ENCODE assay signal across 8 mouse cellular contexts in genomic region chr2:172440640-172441005, GRCm38 (mm10). TPM values are rescaled to one million over a fixed set of nuclear protein-coding genes. Genes with fewer than 3 reads are reported as not detected.
DNase-seq lines count a peak whose midpoint lies in the region; ATAC-seq and TF ChIP-seq lines count a peak whose summit lies in the region.

No protein-coding gene starts in this region.

- TF ChIP-seq CTCF in lung, embryonic 14.5 days (IDR thresholded peaks at IDR 0.05; ENCODE audit: low read depth), result no peak
- TF ChIP-seq CTCF in intestine, postnatal 0 days (IDR thresholded peaks at IDR 0.05; ENCODE audit: low read depth), result no peak

- DNase-seq in lung, embryonic 14.5 days, result no peak
- DNase-seq in lung, adult 18-20 months, result no peak
- DNase-seq in embryonic facial prominence, embryonic 14.5 days (ENCODE audit: low spot score), result no peak
- no peak for DNase-seq in left cerebral cortex, adult 11 months (ENCODE audit: low spot score)
- DNase-seq in gastrocnemius, postnatal 10 days, result no peak
- no peak for DNase-seq in left cerebral cortex, postnatal 10 days (ENCODE audit: extremely low spot score in 1 of 2, low spot score in 2 of 2)

- H3K9ac ChIP-seq in lung, embryonic 14.5 days, result peak overlapping the region; percentile 55
- H3K9ac ChIP-seq in embryonic facial prominence, embryonic 14.5 days (ENCODE audit: low read depth, low read length), result peak overlapping the region; percentile 76
- peak overlapping the region; percentile 81 for H3K9ac ChIP-seq in intestine, postnatal 0 days (ENCODE audit: low read depth, low read length)
- peak overlapping the region; percentile 51 for H3K9ac ChIP-seq in neural tube, embryonic 14.5 days (replicated peaks; ENCODE audit: low read depth, low read length)

- peaks cover 9% of the 10 kb centered on the region; the same call in 1 of the 2 replicates for H3K36me3 ChIP-seq in lung, embryonic 14.5 days (ENCODE audit: insufficient read depth)
- H3K36me3 ChIP-seq in embryonic facial prominence, embryonic 14.5 days (ENCODE audit: control insufficient read depth, insufficient read depth, low read length), result peaks cover 7% of the 10 kb centered on the region; the same call in 1 of the 2 replicates
- H3K36me3 ChIP-seq in intestine, postnatal 0 days (ENCODE audit: control insufficient read depth, insufficient read depth), result peaks cover 13% of the 10 kb centered on the region
- H3K36me3 ChIP-seq in neural tube, embryonic 14.5 days (ENCODE audit: control insufficient read depth, insufficient read depth, low read length), result 0 out of 2 replicates have a peak, but pooled peaks cover 2% of the 10 kb centered on the region

- no peaks in the 10 kb centered on the region for H3K4me1 ChIP-seq in lung, embryonic 14.5 days (ENCODE audit: insufficient read depth)
- peaks cover 12% of the 10 kb centered on the region for H3K4me1 ChIP-seq in embryonic facial prominence, embryonic 14.5 days (ENCODE audit: control insufficient read depth, insufficient read depth, low read length)
- H3K4me1 ChIP-seq in intestine, postnatal 0 days (replicated peaks; ENCODE audit: control insufficient read depth, insufficient read depth, low read length), result peaks cover 4% of the 10 kb centered on the region; the same call in 1 of the 2 replicates
- H3K4me1 ChIP-seq in neural tube, embryonic 14.5 days (ENCODE audit: control insufficient read depth, insufficient read depth, low read length), result peaks cover 15% of the 10 kb centered on the region

- H3K27ac ChIP-seq in lung, embryonic 14.5 days (ENCODE audit: low read depth), result peak overlapping the region; percentile 50
- peak overlapping the region; percentile 57; the same call in 1 of the 2 replicates for H3K27ac ChIP-seq in embryonic facial prominence, embryonic 14.5 days (replicated peaks; ENCODE audit: low read depth, low read length)
- peak overlapping the region; percentile 70 for H3K27ac ChIP-seq in intestine, postnatal 0 days (ENCODE audit: low read depth, low read length)
- H3K27ac ChIP-seq in neural tube, embryonic 14.5 days (ENCODE audit: low read depth, low read length), result no peak overlapping the region

- peak overlapping the region; percentile 78 for H3K4me3 ChIP-seq in lung, embryonic 14.5 days (ENCODE audit: low read depth, low read length)
- peak overlapping the region; percentile 83 for H3K4me3 ChIP-seq in embryonic facial prominence, embryonic 14.5 days (ENCODE audit: low read depth, low read length)
- peak overlapping the region; percentile 84 for H3K4me3 ChIP-seq in intestine, postnatal 0 days (ENCODE audit: low read depth, low read length)
- peak overlapping the region; percentile 64 for H3K4me3 ChIP-seq in neural tube, embryonic 14.5 days (ENCODE audit: low read depth, low read length)

- intact Hi-C loops in left cerebral cortex, postnatal 10 days (cut with DNase I), result loop anchor here (5.0 kb wide), 1 partner anchor 213 kb away; no protein-coding TSS in a partner anchor

- WGBS in lung, embryonic 14.5 days, result under 1% methylated on average over 21 of the region's 21 CpGs
- under 1% methylated on average over 21 of the region's 21 CpGs for WGBS in embryonic facial prominence, embryonic 14.5 days
- under 1% methylated on average over 21 of the region's 21 CpGs for WGBS in intestine, postnatal 0 days
- WGBS in neural tube, embryonic 14.5 days, result 2% methylated on average over 21 of the region's 21 CpGs

- no peaks in the 10 kb centered on the region for H3K27me3 ChIP-seq in lung, embryonic 14.5 days (ENCODE audit: insufficient read depth, low read length)
- no peaks in the 10 kb centered on the region for H3K27me3 ChIP-seq in embryonic facial prominence, embryonic 14.5 days (replicated peaks; ENCODE audit: control insufficient read depth, insufficient read depth, low read length)
- H3K27me3 ChIP-seq in intestine, postnatal 0 days (replicated peaks; ENCODE audit: control insufficient read depth, insufficient read depth, low read length), result no peaks in the 10 kb centered on the region
- H3K27me3 ChIP-seq in neural tube, embryonic 14.5 days (ENCODE audit: control insufficient read depth, insufficient read depth, low read length), result no peaks in the 10 kb centered on the region

- H3K9me3 ChIP-seq in lung, embryonic 14.5 days (ENCODE audit: low read depth, low read length), result no peaks in the 10 kb centered on the region
- H3K9me3 ChIP-seq in embryonic facial prominence, embryonic 14.5 days (ENCODE audit: control insufficient read depth, low read length), result no peaks in the 10 kb centered on the region
- H3K9me3 ChIP-seq in intestine, postnatal 0 days (ENCODE audit: control insufficient read depth), result no peaks in the 10 kb centered on the region
- no peaks in the 10 kb centered on the region for H3K9me3 ChIP-seq in neural tube, embryonic 14.5 days (ENCODE audit: control insufficient read depth, low read length)

- peak overlapping the region; percentile 87 for H3K4me2 ChIP-seq in lung, embryonic 14.5 days
- H3K4me2 ChIP-seq in embryonic facial prominence, embryonic 14.5 days (ENCODE audit: low read depth, low read length), result peak overlapping the region; percentile 78
- H3K4me2 ChIP-seq in intestine, postnatal 0 days (replicated peaks; ENCODE audit: low read depth), result peak overlapping the region; percentile 85
- H3K4me2 ChIP-seq in neural tube, embryonic 14.5 days (ENCODE audit: low read depth, low read length), result peak overlapping the region; percentile 63

- peak; percentile 53 for ATAC-seq in lung, embryonic 14.5 days (ENCODE audit: insufficient read depth)
- peak; percentile 64 for ATAC-seq in embryonic facial prominence, embryonic 14.5 days (ENCODE audit: low read depth)
- ATAC-seq in intestine, postnatal 0 days, result peak; percentile 58
- peak; percentile 77 for ATAC-seq in neural tube, embryonic 14.5 days (ENCODE audit: low read depth)

RNA-seq across cellular contexts. Expression of gene Rtf2, which starts 0.3 kb away (rescaled TPM):
- 69.7 and 73.6 TPM in 2 replicates for polyA plus RNA-seq in lung, embryonic 14.5 days (2014; fragmentation: Nextera tagmentation; extraction: Ambion mirVana)
- 65.3 and 68.3 TPM in 2 replicates for polyA plus RNA-seq in embryonic facial prominence, embryonic 14.5 days (2014; fragmentation: Nextera tagmentation; extraction: Ambion mirVana)
- 75.3 and 82.5 TPM in 2 replicates for polyA plus RNA-seq in intestine, postnatal 0 days (2015; fragmentation: Nextera tagmentation; extraction: Ambion mirVana)
- polyA plus RNA-seq in neural tube, embryonic 14.5 days (2014; fragmentation: Nextera tagmentation; extraction: Ambion mirVana), result 94.9 and 102 TPM in 2 replicates
- total RNA-seq in gastrocnemius, postnatal 10 days (2021), result 10 to 100 TPM; 34.9 to 40.9 TPM
- 10 to 100 TPM; 62.7 to 68.2 TPM for total RNA-seq in left cerebral cortex, postnatal 10 days (2021)

RNA-seq across cellular contexts. Expression of gene Gcnt7, which starts 17.8 kb away (rescaled TPM):
- 1.2 and 1.5 TPM in 2 replicates for polyA plus RNA-seq in lung, embryonic 14.5 days (2014; fragmentation: Nextera tagmentation; extraction: Ambion mirVana)
- polyA plus RNA-seq in embryonic facial prominence, embryonic 14.5 days (2014; fragmentation: Nextera tagmentation; extraction: Ambion mirVana), result 0.67 and 0.98 TPM in 2 replicates
- 0.17 and 0.51 TPM in 2 replicates for polyA plus RNA-seq in intestine, postnatal 0 days (2015; fragmentation: Nextera tagmentation; extraction: Ambion mirVana)
- 0.80 and 1.2 TPM in 2 replicates for polyA plus RNA-seq in neural tube, embryonic 14.5 days (2014; fragmentation: Nextera tagmentation; extraction: Ambion mirVana)
- total RNA-seq in gastrocnemius, postnatal 10 days (2021), result not detected
- not detected for total RNA-seq in left cerebral cortex, postnatal 10 days (2021)

RNA-seq across cellular contexts. Expression of gene Fam209, which starts 31.7 kb away (rescaled TPM):
- polyA plus RNA-seq in lung, embryonic 14.5 days (2014; fragmentation: Nextera tagmentation; extraction: Ambion mirVana), result 0.28 TPM in 1 of 2 replicates, not detected in the other
- 0.43 TPM in 1 of 2 replicates, not detected in the other for polyA plus RNA-seq in embryonic facial prominence, embryonic 14.5 days (2014; fragmentation: Nextera tagmentation; extraction: Ambion mirVana)
- polyA plus RNA-seq in intestine, postnatal 0 days (2015; fragmentation: Nextera tagmentation; extraction: Ambion mirVana), result not detected in 2 replicates
- polyA plus RNA-seq in neural tube, embryonic 14.5 days (2014; fragmentation: Nextera tagmentation; extraction: Ambion mirVana), result 0.82 TPM in 1 of 2 replicates, not detected in the other
- under 1 TPM; 0.35 to 0.54 TPM for total RNA-seq in gastrocnemius, postnatal 10 days (2021)
- under 1 TPM in 1 of 2 experiments, not detected in 1; 0.51 TPM for total RNA-seq in left cerebral cortex, postnatal 10 days (2021)

RNA-seq across cellular contexts. Expression of gene Cass4, which starts 47.0 kb away (rescaled TPM):
- polyA plus RNA-seq in lung, embryonic 14.5 days (2014; fragmentation: Nextera tagmentation; extraction: Ambion mirVana), result 2.6 and 2.7 TPM in 2 replicates
- 0.38 and 1.1 TPM in 2 replicates for polyA plus RNA-seq in embryonic facial prominence, embryonic 14.5 days (2014; fragmentation: Nextera tagmentation; extraction: Ambion mirVana)
- 0.29 and 0.33 TPM in 2 replicates for polyA plus RNA-seq in intestine, postnatal 0 days (2015; fragmentation: Nextera tagmentation; extraction: Ambion mirVana)
- 0.16 and 0.36 TPM in 2 replicates for polyA plus RNA-seq in neural tube, embryonic 14.5 days (2014; fragmentation: Nextera tagmentation; extraction: Ambion mirVana)
- under 1 TPM; 0.26 to 0.41 TPM for total RNA-seq in gastrocnemius, postnatal 10 days (2021)
- total RNA-seq in left cerebral cortex, postnatal 10 days (2021), result under 1 TPM; 0.47 to 0.59 TPM
